Mouse (Mus musculus): Measurements from ENCODE around the gene Jsrp1.

GRCm38 (mm10) chr10:80817164-80817563, 3.9 kb upstream of the Jsrp1 start:
- TF ChIP-seq MAX (IDR thresholded peaks at IDR 0.05; ENCODE audit: low read length) = no peak
- no peak for TF ChIP-seq RAD21 (IDR thresholded peaks at IDR 0.05; ENCODE audit: low read depth, low read length)
- no peak for TF ChIP-seq POLR2A (IDR thresholded peaks at IDR 0.05; ENCODE audit: control insufficient read depth in 1 of 2, insufficient read depth in 1 of 2, low read depth in 1 of 2, low read length in 2 of 2, poor library complexity in 1 of 2)
- TF ChIP-seq GABPA (IDR thresholded peaks at IDR 0.05; ENCODE audit: low read depth, low read length) = no peak
- TF ChIP-seq CTCF (IDR thresholded peaks at IDR 0.05 in 2 of 3, conservative IDR thresholded peaks at IDR 0.05 in 1 of 3; ENCODE audit: control insufficient read depth in 1 of 3, insufficient read depth in 1 of 3, low read depth in 2 of 3, low read length in 3 of 3, poor library complexity in 1 of 3, severe bottlenecking in 1 of 3) = no peak
- TF ChIP-seq EP300 (IDR thresholded peaks at IDR 0.05; ENCODE audit: low read depth in 1 of 2, low read length in 2 of 2) = no peak
- no peak for TF ChIP-seq UBTF (IDR thresholded peaks at IDR 0.05; ENCODE audit: borderline replicate concordance, insufficient read depth, low read depth, low read length)
